Mouse (Mus musculus): Measurements from ENCODE around the gene Npas3. TPM values are rescaled to one million over a fixed set of nuclear protein-coding genes. Genes with fewer than 3 reads are reported as not detected.

Gene Npas3
- polyA plus RNA-seq, 1 experiment from 2014 or later: 1.1 TPM

DNA sequence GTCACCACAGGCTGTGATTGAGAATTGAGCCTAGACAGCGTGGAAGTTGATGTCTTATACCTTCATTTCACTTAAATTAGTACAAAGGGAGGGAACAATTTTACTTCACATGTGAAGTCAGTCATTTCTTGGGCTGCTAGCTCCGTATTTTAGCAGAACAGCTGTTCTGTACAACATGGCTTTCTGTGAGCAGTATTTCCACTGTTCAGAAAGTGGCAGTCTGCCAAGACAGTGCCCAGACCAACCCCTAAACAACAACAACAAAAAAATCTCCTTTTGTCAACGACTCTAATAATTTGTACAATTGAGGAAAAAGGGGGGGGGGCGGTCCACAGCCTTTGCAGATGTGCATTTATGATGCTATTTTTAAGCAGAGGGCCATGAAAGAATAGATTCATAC is 266.4 kb downstream of the Npas3 start:
- Histone ChIP-seq H3K9ac (no peak overlapping the region), H3K4me2 (no peak overlapping the region), H3K4me1 (no peaks in the 10 kb centered on the region), H3K9me3 (0 out of 2 replicates have a peak, but pooled peaks cover 3% of the 10 kb centered on the region), H3K27me3 (replicated peaks) (no peaks in the 10 kb centered on the region), H3K27ac (replicated peaks) (no peak overlapping the region), H3K4me3 (no peak overlapping the region), H3K36me3 (no peaks in the 10 kb centered on the region)
- ATAC-seq (ENCODE audit: extremely low read depth, insufficient number of reproducible peaks, low FRiP score, low TSS enrichment): no peak
- 67% methylated on average over 4 of the region's 4 CpGs for WGBS

DNA sequence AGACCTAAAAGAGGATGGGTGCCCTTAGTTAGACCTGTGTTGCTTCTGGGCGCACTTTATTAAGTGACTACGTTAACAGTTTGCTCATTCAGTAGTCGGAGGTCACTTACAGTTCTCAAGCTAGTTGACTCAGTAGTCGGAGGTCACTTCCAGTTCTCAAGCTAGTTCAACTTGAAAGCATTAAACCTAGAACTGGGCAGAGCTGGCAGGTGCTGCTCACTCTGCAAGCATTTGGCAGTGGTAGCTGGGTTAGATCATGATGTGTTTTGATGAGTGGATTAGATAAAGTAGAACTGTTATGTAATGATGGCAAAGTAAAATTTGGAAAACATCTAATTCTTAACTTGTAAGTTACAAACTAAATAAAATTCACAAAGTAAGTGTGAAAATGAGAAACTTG is 271.1 kb downstream of the Npas3 start:
- no peak overlapping the region for H3K4me2 ChIP-seq
- H3K36me3 ChIP-seq: no peaks in the 10 kb centered on the region
- no peak overlapping the region for H3K4me3 ChIP-seq
- ATAC-seq (ENCODE audit: extremely low read depth, insufficient number of reproducible peaks, low FRiP score, low TSS enrichment): no peak
- H3K9me3 ChIP-seq: no peaks in the 10 kb centered on the region
- 84% methylated on average over 4 of the region's 4 CpGs for WGBS
- H3K27ac ChIP-seq (replicated peaks): no peak overlapping the region
- H3K9ac ChIP-seq: no peak overlapping the region
- H3K4me1 ChIP-seq: no peaks in the 10 kb centered on the region
- no peaks in the 10 kb centered on the region for H3K27me3 ChIP-seq (replicated peaks)

DNA sequence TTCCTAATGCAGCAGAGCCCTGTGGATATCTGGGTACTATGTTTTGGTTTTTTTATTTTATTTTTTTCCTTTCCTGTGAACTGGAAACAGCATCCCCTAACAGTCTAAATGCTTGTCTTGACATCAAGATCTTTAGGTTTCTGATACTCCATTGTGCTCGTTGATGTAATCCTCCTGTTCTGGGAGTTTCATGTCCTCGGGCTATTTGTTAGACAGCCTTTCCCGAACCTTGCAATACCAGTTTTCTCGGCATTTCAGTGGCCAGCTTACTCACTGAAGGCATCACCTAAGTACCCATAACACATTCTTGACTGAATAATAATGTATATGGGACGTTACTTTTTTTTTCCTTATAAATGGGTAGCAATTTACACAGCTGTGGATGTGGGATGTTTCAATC is 274.2 kb downstream of the Npas3 start:
- no peak for ATAC-seq (ENCODE audit: extremely low read depth, insufficient number of reproducible peaks, low FRiP score, low TSS enrichment)
- Histone ChIP-seq H3K4me1 (no peaks in the 10 kb centered on the region), H3K4me2 (no peak overlapping the region), H3K4me3 (no peak overlapping the region), H3K27ac (replicated peaks) (no peak overlapping the region), H3K9me3 (no peaks in the 10 kb centered on the region), H3K9ac (no peak overlapping the region), H3K27me3 (replicated peaks) (no peaks in the 10 kb centered on the region), H3K36me3 (no peaks in the 10 kb centered on the region)
- 76% methylated on average over 5 of the region's 5 CpGs for WGBS

DNA sequence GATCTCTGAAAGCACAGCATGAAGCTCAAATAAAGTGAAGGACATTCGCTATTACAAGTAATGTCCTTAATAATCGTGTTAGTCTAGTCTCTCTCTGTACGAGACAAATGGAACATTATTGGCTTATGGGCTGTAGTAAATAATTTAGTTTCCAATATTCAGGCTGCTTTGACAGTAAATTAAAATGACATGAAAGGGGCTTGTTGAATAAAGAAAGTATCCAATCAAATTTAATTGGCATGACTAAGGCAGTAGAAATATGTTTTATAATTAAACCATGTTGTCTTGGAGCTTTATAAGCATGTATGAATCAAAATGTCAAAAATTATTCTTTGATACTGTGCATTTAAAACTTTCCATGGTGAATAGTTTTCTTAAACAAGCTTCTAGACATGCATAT is 278.6 kb downstream of the Npas3 start:
- no peak overlapping the region for H3K9ac ChIP-seq
- no peak overlapping the region for H3K4me3 ChIP-seq
- no peaks in the 10 kb centered on the region for H3K27me3 ChIP-seq (replicated peaks)
- WGBS: 83% methylated on average over 3 of the region's 3 CpGs
- ATAC-seq (ENCODE audit: extremely low read depth, insufficient number of reproducible peaks, low FRiP score, low TSS enrichment): no peak
- no peak overlapping the region for H3K27ac ChIP-seq (replicated peaks)
- H3K9me3 ChIP-seq: no peaks in the 10 kb centered on the region
- no peaks in the 10 kb centered on the region for H3K36me3 ChIP-seq
- H3K4me2 ChIP-seq: no peak overlapping the region
- no peaks in the 10 kb centered on the region for H3K4me1 ChIP-seq

DNA sequence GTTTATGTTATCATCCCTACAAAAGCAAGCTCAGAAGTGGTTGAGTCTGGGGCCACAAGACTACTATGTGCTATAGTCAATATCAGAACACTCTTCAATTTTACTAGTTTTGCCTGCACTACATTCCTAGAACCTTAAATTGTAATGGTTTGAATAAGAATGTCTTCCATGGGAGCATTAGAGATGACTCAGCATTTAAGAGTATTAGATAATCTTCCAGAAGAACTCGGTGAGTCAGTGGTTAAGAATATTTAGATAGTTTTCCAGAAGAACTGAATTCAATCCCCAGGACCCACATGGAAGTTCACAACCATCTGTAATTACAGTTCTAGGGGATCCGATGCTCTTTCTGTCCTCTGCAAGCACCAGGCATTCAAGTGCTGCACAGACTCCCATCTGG is 280.9 kb downstream of the Npas3 start:
- H3K4me3 ChIP-seq: no peak overlapping the region

DNA sequence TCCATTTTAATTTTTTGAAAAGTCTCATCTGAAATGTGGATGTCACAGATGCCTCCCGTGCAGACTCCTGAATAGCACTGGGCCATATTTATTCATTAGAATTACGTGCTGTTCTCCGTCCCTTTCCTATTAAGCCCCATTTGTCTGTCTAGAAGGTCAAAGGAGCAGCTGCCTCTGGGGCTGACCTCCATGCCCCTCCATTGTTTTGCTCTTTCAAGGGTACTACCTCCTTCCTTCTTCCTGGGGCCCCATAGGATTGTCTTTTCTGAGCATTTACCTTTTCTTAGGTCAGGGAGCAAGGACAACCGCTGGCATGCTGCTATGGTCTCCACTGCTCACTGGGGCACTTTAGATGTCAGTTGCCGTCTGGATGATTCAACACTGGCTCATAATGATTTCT is 288.3 kb downstream of the Npas3 start:
- H3K9ac ChIP-seq: no peak overlapping the region
- 68% methylated on average over 5 of the region's 5 CpGs for WGBS

More for the DNA sequence above, 280.9 kb downstream of the Npas3 start:
- H3K36me3 ChIP-seq: no peaks in the 10 kb centered on the region
- H3K4me1 ChIP-seq: no peaks in the 10 kb centered on the region
- H3K27ac ChIP-seq (replicated peaks): no peak overlapping the region
- ATAC-seq (ENCODE audit: extremely low read depth, insufficient number of reproducible peaks, low FRiP score, low TSS enrichment): no peak
- no peak overlapping the region for H3K4me2 ChIP-seq
- no peaks in the 10 kb centered on the region for H3K27me3 ChIP-seq (replicated peaks)
- H3K9ac ChIP-seq: no peak overlapping the region
- H3K9me3 ChIP-seq: no peaks in the 10 kb centered on the region
- WGBS: 74% methylated on average over 2 of the region's 2 CpGs

DNA sequence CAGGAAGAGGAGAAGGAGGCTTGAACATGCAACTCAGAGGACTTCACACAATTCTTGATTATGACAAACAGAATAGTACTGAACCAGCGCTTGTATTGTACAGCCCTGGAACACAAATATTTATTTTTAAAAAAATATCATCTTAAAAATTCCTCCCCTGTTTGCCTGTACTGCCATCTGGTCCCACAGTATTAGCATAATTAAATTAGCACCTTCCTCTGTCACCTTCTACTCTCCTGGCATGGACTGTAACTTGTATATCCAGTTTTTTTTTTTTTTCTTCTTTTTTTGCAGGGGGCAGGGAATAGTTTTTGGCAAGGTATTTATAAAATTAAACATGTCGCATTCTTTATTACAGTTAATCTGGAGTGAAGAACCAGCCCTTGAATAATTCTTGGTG is 307.9 kb downstream of the Npas3 start:
- WGBS: 78% methylated on average over 2 of the region's 2 CpGs
- ATAC-seq (ENCODE audit: extremely low read depth, insufficient number of reproducible peaks, low FRiP score, low TSS enrichment): no peak

More for the DNA sequence above, 288.3 kb downstream of the Npas3 start:
- H3K4me1 ChIP-seq: no peaks in the 10 kb centered on the region
- no peak overlapping the region for H3K27ac ChIP-seq (replicated peaks)
- no peaks in the 10 kb centered on the region for H3K27me3 ChIP-seq (replicated peaks)
- no peaks in the 10 kb centered on the region for H3K9me3 ChIP-seq
- no peak overlapping the region for H3K4me2 ChIP-seq
- ATAC-seq (ENCODE audit: extremely low read depth, insufficient number of reproducible peaks, low FRiP score, low TSS enrichment): no peak
- no peaks in the 10 kb centered on the region for H3K36me3 ChIP-seq
- no peak overlapping the region for H3K4me3 ChIP-seq

DNA sequence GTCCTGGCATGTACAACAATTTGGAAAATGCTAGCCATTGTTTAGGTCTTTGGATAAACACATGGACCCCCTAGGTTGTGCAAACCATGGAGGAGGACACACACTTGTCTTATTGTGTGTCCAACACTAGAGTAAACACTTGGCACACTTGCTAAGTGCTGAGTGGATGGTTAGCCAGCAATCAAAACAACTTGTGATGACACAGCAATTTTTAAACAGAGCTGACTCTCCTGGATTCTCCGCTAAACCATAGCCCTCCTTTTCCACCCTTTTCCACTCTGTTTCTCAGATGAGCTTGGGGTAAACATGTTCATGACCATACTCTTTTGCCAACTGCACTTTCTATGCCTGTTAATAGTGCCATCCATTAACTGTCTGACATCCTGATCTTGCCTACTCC is 309.8 kb downstream of the Npas3 start:
- no peaks in the 10 kb centered on the region for H3K9me3 ChIP-seq
- no peaks in the 10 kb centered on the region for H3K36me3 ChIP-seq
- H3K4me3 ChIP-seq: no peak overlapping the region
- no peak for ATAC-seq (ENCODE audit: extremely low read depth, insufficient number of reproducible peaks, low FRiP score, low TSS enrichment)
- H3K27ac ChIP-seq (replicated peaks): no peak overlapping the region
- no peak overlapping the region for H3K4me2 ChIP-seq
- WGBS: 81% methylated on average over 1 of the region's 1 CpGs
- H3K4me1 ChIP-seq: no peaks in the 10 kb centered on the region
- no peak overlapping the region for H3K9ac ChIP-seq
- no peaks in the 10 kb centered on the region for H3K27me3 ChIP-seq (replicated peaks)

More for the DNA sequence above, 307.9 kb downstream of the Npas3 start:
- Histone ChIP-seq H3K4me3 (no peak overlapping the region), H3K27ac (replicated peaks) (no peak overlapping the region), H3K36me3 (no peaks in the 10 kb centered on the region), H3K4me2 (no peak overlapping the region), H3K27me3 (replicated peaks) (no peaks in the 10 kb centered on the region), H3K4me1 (no peaks in the 10 kb centered on the region), H3K9ac (no peak overlapping the region), H3K9me3 (no peaks in the 10 kb centered on the region)

DNA sequence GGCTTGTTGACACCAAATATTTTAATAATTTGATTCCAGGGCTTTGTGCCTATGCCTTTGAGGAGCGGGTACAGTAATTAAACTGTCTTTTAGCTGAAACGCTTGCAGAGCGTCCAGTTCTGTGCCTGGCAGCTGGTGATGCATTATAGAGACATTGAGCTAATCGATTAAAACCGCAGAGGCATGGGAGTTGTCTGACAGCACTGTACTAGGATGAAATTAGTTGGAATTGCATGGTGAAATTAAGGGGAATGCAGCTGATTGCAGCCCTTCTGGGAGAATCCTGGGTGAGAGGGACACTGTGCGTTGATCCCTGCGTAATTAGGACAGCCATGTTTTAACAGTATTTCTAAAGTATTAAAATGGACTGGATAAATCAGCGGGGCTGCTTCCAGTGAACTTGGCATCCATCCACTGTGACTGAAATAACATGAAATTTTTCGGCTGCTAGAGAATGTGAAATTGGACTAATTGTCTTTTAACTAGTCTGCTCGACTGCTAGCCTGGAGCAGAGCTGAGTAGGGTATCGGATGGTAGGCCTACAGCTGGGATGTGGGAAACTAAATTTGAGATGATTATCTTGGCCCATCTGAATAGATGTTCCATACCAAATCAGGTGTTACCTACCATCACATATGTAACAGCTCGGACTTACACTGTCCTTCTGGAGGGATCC is 318.4 kb downstream of the Npas3 start:
- Histone ChIP-seq H3K27me3 (replicated peaks) (no peaks in the 10 kb centered on the region), H3K9me3 (no peaks in the 10 kb centered on the region), H3K36me3 (no peaks in the 10 kb centered on the region), H3K4me2 (no peak overlapping the region), H3K4me1 (no peaks in the 10 kb centered on the region), H3K27ac (replicated peaks) (no peak overlapping the region), H3K4me3 (no peak overlapping the region), H3K9ac (no peak overlapping the region)
- WGBS: 80% methylated on average over 12 of the region's 12 CpGs
- ATAC-seq (ENCODE audit: extremely low read depth, insufficient number of reproducible peaks, low FRiP score, low TSS enrichment): no peak

DNA sequence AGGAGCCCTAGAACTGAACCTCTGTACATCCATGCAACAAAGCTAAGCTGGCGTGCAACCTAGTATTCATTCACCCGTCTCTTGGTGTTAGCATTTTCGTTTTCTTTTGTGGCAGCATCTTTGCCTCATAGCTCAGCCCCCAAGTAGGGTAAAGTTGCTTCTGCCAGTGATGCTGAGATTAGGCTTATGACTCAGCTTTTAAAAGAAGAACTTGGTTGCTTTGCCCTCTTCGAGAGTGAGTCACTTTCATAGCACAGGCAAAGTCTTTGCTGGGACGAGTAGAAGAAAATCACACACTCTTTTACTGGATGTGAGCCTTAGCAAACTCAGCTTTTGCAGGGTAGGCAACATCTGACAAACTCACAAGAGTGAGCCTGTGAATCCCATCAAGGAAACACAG is 332.7 kb downstream of the Npas3 start:
- WGBS: 76% methylated on average over 5 of the region's 5 CpGs
- H3K4me3 ChIP-seq: no peak overlapping the region
- no peak for ATAC-seq (ENCODE audit: extremely low read depth, insufficient number of reproducible peaks, low FRiP score, low TSS enrichment)
- H3K9ac ChIP-seq: no peak overlapping the region
- no peak overlapping the region for H3K27ac ChIP-seq (replicated peaks)
- H3K27me3 ChIP-seq (replicated peaks): no peaks in the 10 kb centered on the region
- H3K36me3 ChIP-seq: no peaks in the 10 kb centered on the region
- H3K9me3 ChIP-seq: no peaks in the 10 kb centered on the region
- no peaks in the 10 kb centered on the region for H3K4me1 ChIP-seq
- H3K4me2 ChIP-seq: no peak overlapping the region

DNA sequence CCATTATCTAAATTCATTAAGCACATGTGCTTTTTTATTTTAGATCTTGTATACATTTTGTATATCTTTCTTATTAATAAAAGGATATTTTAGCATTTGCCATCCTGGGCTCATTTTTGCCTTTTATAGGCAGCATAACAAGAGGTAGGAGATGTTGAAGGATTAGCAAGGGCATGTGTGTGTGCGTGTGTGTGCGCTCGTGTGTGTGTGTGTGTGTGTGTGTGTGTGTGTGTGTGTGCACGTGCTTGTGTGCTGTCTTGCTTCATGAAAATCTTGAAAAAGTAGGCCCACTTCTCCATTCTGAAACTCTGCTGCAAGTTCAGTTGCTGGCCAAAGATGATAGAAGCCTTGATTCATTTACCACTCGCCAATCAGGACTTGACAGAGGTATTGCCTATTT is 338.8 kb downstream of the Npas3 start:
- H3K27ac ChIP-seq (replicated peaks): peak overlapping the region; percentile 48; the same call in 1 of the 2 replicates
- H3K36me3 ChIP-seq: no peaks in the 10 kb centered on the region
- H3K9ac ChIP-seq: no peak overlapping the region
- 74% methylated on average over 5 of the region's 5 CpGs for WGBS
- H3K4me2 ChIP-seq: peak overlapping the region; percentile 13; the same call in 1 of the 2 replicates
- H3K4me3 ChIP-seq: no peak overlapping the region
- H3K4me1 ChIP-seq: peaks cover 12% of the 10 kb centered on the region
- no peaks in the 10 kb centered on the region for H3K27me3 ChIP-seq (replicated peaks)
- H3K9me3 ChIP-seq: no peaks in the 10 kb centered on the region
- no peak for ATAC-seq (ENCODE audit: extremely low read depth, insufficient number of reproducible peaks, low FRiP score, low TSS enrichment)

Measured in heart, embryonic 13.5 days (tissue).